Mouse (Mus musculus) ovary, postnatal 36 days (tissue): ENCODE data around the gene Apoh.

Source experiments
- DNase-seq: peaks from one replicate; pipeline ENCODE4 v3.0.0; 2022; ENCODE audit warnings: low spot score, mixed read lengths

Apoh gene

DNA sequence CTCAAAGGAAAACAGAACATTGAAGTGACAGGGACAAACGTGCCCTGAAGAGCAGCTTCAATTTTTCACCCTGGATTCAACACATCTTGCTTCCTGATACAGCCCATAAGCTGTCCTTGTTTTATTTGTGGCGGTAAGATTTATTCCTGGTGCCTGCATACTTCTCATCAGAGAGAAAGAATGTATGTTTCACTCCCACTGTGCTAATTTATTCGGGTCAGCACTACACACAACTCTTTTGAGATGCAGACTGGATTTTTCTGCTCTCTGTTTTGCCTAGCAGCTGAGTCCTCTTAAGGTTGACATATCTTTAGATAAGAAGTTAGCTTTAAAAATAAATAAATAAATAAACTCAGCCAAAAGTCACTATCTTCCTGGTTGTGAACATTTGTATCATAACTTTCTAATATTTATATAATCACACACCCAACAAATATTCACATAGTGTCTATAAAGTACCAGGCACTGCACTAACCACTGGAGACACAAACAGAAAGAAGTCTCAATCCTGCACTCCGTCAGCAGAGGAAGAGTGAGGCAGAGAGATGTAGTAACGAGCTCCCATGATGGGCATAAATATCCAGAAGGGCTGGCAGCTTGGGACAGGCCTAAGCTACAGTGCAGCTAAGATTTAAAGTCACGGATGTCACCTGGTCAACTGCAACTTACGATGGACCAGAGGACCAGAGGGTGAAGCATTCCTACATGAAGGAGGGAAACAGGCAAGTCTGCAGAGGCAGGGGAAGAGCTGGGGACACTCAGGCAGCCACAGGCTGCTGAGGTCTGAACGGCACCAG, 9.4 kb upstream of the Apoh start:
- DNase-seq = no peak

DNA sequence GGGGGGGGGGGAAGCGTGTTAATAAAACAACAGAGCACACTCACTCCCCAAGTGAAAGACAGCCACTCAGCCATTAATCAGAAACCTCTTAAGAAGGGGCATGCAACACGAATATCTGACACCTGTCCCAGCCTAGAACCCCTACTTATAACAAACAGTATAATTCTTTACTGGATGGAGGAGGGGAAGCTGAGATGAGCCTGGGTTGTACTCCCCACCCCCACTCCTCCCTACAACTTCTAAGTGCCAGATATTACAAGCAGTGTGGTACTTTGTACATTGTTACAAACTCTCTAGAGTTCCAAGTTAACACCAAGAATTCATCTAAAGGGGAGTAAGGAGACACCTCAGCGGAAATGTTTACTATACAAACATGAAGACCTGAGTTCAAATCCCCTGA, 8.5 kb upstream of the Apoh start:
- no peak for DNase-seq

DNA sequence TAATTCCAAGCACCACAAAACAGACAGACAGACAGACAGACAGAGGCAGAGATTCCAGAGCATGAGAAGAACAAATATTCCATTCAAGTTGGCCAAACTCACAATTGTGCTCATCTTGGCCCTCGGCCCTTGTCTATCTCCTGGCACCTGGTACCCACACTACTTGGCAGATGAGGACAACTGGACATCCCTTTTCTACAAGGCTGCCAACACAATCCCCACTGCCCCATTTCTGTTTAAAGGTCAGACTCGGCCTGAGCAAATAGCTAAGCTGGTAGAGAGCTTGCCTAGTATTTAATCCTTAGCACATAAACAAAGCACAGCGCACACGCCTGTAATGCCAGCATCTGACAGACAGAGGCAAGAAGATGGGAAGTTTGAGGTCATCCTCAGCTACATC, 7.6 kb upstream of the Apoh start:
- no peak for DNase-seq

DNA sequence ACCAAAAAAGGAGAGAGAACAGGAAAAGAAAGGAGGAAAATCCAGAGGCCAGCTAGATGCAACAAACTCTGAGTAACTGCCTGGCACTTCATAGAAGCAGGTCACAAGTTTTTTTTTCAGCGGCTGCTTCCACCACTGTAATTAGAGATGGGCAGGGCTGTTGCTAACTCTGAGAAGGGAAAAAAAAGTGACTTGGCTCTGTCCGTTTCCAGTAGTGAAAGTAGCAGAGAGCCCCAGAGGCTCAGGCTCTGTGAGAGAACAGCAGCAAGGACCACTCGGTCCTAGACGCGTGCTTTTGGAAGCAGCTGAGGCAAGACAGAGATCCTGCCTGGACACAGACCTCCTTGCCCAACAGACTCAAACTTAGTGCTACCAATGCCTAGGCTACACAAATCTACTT, 6.7 kb upstream of the Apoh start:
- DNase-seq = no peak

DNA sequence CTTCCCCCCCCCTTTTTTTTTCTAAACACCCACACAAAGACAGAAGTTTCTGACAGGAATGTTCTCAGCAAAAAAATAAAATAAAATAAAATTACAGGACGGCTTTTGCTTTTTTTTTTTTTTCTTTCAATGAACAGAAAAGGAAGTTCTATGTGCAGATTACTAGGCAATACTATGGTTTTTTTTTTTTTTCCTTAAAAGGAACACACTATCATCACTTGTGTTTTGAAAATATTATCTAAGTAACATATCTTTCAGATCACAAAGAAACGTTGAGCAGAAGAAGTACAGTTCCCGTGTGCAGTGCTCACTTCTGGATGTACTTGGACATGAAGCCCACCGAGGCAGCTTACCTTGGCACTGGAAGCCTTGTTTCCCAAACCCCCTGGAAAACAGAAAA, 2.9 kb upstream of the Apoh start:
- DNase-seq = no peak

DNA sequence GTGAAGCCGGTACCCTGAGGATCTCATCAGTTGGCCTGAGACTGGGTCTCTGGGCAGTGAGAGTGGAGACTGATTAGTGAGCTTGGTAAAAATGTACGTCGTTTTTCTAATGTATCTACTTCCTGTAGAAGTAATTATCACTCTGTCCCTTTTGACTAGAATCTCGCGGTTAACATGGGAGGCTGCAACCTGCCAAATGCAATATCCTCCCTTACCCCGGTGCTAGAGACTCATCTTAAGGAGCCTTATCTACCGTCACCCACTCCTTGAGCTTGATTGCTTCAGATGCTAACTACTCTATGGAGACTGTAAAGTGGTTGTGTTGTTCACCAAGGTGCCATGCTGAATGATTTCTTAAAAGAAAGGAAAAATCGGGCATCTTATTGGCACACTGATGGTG, 1.4 kb upstream of the Apoh start:
- DNase-seq = no peak

DNA sequence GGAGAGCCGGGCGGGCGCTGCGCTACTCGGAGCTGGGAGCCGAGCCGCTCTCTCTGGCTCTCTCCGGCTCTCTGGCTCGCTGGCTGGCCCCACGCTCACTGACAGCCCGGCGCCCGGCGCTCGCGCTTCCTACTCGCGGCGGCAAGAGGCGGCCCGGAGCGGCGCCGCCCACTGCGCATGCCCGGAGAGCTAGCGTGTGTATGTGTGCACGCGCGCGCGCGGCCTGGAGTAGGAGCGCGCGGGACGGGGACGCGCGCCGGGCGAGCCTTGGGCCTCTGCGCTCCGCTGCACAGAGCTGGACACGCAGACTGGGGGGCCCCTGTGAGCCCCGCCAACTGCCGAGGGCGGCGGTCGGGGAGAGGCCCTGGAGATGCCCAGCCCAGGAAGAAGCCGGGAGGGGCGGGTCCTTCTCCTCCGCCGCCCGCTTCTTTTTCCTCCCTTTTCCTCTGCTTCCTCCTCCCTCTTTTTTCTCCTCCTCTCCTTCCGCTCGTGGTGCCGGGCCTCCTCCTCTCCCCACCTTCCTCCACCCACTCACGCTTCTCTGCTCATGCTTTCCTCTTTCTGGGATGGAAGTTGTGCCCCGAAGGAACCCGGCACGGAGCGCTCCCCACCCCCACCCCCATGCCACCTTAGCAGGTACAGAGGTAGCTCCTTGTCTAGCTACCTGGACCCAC, 772 bp downstream of the Apoh start, which contains the start of gene Prkca:
Prkca (minus strand) TSS at position 140 of the 674 bp plus-strand sequence.
- DNase-seq = peak; percentile 94

DNA sequence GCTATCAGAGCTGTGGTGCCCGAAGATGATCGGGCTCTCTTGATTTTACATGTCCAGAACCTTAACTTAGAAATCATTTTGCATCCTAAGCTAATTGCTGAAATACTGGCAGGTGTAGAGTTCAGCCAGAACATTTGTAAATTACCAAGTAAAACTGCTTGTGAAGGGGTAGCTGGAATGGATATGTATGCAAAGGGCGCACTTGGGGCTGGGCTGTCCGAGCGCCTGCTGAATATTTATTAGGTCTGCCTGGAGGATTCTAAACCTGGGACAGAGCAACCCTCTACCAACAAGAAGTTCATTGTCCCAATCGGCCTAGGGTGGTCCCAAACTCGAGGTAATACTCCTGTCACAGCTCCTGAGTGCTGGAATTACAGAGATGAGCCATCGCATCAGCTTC, 1.6 kb downstream of the Apoh start:
- no peak for DNase-seq

DNA sequence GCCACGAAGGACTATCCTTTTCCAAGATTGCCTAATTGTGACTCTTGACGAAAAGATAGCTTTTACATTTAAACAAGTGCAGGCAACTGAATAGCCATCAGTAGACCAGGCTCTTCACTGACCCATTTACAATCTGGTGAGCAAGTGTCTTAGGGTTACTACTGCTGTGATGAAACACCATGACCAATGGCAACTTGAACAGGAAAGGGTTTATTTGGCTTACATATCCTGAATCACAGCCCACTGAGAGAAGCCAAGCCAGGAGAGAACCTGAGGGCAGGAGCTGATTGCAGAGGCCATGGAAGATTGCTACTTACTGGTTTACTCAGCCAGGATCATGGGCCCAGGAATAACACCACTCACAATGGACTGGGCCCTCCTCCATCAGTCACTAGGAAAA, 2.2 kb downstream of the Apoh start:
- DNase-seq = no peak

DNA sequence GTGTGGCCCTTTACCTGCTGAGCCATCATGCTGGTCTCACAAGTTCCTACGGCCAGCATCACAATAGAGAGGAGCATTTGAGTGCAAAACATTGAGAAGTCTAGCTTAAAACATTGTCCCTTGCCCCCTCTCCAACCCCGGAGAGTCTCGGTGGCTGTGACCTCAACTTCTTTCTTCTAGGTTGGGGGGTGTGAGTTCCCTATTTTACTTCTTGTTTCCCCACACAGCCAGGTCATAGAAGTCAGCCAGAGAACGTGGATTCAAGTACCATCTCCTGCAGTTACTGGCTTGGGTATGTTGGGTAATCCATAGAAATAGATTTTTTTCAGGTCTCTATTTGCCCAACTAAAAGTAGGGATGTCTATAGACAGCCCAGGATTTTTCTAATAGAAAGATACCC, 7.6 kb downstream of the Apoh start:
- no peak for DNase-seq

DNA sequence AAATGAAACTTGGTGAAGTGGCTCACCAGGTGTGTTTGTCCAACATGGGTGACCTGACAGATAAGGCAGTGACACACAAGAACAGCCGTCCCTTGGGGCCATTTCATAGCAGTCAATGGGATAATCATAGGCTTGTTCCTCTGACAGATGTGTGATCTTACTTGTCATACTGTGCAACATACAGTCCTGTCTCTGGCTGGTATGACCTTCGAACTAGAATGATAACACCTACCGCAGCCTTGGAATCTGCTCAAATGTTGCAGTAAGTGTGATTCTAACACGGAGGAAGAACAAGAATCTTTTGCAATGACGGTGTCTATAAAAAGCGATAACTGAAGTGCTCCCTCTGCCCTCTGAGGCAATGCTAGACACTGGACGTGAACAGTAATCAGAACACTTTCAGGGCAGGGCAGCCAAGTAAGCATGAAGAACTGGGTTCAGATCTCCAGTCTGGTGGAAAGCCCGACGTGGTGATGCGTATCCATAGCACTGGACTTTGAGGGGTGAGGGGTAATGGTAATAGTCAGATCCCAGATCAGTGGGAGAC, 9.8 kb downstream of the Apoh start:
- no peak for DNase-seq

DNA sequence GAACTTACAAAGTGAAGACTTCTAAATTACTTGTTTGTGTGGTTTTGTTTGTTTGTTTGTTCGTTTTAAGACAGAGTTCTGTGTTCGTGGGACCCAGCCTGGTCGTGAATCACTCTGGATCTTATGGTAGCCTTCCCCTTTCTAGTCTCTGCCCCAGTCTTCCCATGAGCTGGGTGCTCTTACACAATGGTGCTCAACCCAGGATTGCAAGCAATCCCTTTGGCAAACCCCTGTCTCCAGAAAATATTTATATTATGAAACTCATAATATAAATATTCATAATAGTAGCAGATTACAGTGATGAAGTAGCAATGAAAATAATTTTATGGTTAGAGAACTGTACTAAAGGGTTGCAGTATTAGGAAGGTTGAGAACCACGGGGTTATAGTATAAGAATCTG, 12.9 kb downstream of the Apoh start:
- no peak for DNase-seq

DNA sequence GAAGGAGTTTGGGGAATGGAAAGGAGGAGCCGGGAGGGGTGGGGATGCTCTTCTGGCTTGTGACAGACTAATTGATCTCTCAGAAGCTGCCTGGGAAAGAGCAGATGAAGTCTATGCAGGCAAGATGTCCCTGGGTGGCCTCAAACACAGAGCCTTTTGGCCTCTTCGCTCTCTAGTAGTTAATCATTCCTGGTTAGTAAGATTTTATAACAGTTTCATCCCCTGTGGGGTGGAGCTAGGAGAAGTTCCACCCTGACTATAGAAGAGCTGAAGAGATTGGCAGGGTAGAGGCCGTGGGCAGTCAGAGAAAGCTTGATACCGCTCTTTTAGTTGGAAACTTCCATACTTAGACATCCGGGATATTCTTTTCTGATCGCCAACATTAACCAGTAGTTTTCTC, 15.8 kb downstream of the Apoh start:
- DNase-seq = no peak

DNA sequence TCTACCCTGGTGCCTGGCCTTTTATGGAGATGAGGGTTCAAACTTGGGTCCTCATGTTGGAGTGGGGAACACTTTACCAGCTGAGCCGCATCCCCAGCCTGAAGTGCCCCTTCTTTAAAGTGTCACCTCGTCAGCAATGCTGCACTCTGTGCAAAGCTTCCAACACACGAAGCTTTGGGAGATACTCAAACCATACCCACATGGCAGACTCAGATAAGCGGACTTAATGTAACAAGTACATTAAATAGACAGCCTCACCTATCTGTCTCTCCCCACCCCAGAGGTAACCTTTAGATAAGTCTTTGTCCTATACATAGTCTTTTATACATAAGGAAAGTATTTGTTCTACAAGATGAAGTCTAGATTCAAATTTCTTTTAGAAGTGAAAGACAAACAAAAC, 17.8 kb downstream of the Apoh start:
- DNase-seq = no peak

DNA sequence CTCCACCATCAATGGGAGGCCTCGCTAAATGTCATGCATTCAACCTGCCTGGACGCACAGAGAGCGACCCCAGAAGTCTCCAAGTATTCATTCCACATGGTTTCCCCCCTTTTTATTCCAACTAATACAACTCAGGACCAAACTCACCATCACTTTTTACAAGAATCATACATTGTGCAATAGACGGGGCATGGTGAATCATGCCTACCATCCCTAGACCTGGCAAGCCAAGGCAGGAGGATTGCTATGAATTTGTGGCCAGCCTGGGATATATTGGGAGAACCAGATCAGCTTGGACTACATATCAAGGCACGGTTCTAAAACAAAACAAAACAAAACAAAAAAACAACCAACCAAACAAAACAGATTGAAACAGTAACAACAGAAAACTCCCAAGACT, 19.8 kb downstream of the Apoh start:
- DNase-seq = no peak

DNA sequence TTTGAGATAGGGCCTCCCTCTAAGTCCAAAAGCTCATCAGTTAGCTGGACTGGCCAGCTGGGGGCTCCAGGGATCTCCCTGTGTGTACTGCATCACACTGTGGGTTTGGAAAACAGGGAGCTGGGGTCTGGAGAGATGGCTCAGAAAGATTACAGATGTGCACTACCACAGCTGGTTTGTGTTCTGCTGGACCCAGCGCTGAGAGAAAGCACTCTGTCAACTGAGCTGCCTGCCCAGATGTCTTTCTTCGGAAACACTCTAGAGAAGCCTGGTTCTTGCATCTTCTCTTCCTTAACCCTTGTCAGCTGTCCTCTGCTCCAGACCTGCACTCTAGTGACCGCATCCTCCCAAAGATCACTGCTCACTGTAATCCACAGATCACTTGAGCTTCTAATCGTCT, 20.8 kb downstream of the Apoh start:
- DNase-seq = no peak

DNA sequence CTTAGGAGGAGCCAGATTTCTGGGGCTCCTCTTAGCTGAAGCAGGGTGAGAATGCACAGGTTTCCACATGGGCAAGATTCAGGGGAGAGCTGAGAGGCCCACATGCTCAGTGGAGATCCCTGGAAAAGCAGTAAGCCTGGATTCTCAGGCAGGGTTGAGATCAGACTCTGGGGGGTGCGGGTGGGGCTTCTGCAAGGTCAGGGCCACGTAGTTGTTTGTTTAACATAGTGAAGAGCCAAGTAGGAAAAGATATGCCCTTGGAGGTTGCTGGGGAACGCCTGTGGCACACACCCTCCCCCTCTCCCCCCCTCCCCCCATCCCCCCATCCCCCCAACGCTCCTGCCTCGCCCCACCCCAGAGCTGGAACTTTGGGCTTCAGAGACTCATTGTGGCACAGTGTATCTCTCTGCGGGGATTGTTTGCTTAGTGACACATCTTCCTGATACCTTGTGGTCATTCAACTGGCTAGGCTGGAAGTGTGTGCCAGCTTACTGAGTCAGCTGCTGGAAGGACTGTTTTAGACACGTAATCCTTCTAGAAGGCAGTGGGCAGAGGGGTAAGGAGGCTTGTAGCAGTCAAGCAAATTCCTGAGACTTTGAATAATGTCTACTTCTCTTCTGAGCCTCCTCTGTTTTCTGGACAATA, 21.9 kb downstream of the Apoh start:
- peak; percentile 49 for DNase-seq

DNA sequence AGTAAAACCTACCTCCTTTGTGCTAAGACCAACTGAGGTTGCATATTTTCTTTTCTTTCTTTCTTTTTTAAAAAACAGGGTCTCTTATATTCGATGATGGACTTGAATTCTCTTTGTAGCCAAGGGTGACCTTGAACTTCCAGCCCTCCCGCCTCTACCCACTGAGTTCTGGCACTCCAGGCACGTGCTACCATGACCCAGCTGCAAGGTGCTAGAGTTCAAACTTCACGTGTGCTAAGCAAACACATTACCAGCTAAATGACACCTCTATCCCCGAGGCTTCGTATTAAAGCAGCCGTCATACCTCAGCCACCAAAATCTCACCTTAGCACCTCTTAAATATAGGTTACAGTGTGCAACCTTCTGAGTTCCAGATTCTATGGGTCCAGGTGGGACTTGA, 22.4 kb downstream of the Apoh start:
- DNase-seq = no peak

DNA sequence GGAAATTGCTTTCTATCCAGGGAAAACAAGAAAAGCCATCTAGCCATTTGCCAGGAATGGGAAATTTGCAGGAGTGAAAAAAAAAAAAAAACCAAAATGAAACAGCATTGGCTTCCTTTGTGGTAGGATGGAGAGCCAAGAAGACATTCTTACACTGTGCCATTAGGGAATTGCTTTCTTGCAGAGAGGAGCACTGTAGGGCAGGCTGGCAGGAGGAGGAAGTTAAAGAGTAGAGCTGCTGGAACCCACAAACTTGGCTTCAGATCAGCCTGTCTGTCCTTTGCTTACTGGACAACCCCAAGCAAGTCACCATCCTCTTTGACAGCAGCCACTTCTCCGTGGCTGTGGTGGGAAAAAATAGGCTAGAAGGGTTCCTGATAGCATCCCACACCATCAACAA, 23.9 kb downstream of the Apoh start:
- DNase-seq = no peak

DNA sequence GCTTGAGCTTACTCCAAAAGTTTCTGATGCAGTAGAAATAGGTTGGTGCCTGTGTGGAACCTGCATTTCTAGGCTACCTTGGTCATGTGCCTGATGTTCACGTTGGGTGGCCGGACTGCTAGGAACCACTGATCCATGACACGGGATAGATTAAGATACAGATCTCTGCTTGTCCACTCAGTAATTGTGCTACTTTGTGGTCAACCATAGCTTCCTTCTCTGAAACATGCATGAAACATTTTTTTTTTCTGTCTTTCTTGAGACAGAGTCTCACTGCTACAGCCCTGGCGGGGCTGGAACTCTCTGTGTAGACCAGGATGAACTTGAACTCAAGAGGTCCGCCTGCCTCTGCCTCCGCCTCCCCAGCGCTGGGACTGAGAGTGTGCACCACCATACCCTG, 33.7 kb downstream of the Apoh start:
- no peak for DNase-seq

DNA sequence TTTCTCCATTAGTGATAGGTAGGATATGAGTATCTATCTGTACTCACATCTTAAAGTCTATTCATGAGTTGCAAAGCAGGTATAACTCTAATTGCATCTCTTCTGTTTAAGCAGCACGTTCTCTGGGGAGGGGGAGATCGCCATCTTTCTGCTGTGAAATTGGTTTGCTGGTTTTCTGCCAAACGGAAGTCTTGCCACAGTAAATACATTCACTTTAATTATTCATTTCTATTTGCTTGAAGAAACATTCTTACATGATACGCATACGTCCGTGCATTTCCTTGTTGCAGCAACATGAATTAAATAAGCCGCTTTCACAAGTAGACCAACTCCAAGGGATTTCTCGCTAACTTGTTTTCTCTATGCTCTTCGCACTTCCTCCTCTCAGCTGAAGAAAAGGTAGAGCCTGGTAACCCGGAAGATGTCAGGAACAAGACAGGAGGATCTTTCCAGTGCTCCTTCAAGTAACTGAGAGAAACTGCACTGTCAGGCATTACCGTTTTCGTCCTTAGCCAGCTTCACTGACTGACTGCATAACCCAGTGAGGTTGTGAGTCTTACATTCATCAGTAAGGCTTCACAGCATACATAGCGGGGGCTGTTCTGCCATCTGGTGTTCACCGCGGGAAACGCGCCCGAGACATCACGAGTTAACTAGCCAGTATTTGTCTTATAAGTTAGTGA, 34.7 kb downstream of the Apoh start:
- DNase-seq = peak; percentile 74

DNA sequence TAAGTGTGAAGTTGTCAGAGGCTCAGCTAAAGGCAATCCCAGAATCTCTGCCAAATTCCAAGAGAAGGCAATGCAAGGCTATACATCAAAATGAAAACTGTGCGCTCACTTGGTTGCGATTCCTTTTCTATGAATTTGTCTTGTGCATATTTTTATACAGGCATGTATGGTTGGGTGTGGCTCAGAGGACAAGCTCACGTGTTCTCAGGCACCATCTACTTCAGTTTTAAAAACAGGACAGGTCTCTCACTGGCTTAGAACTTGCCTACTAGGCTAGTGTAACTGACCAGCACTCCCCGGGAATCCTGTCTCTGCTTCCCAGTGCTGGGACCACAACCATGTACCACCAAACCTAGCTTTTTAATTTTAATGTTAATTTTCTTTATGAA, 35.2 kb downstream of the Apoh start:
- no peak for DNase-seq

DNA sequence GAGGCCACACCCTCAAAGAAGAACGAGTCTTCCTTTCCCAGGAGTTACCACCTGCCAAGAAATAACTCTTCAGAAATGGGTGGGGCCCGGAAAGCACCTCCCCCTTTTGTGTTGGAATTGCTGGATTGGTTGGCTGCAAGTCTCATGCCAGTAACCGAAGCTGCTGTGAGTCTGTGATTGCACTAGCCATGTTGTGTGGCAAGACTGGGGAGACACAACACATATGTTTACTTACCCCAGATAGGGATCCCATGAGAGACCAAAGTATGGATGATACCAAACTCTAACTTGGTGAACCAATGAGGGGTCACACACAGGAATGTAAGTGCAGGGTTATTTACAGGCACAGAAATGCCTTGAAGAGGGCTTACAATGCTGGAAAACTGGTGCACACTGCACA, 39.5 kb downstream of the Apoh start:
- DNase-seq = no peak
